Mouse (Mus musculus) left cerebral cortex, adult 18-20 months (tissue): ENCODE data around the gene Fam71d. TPM values are rescaled to one million over a fixed set of nuclear protein-coding genes. Genes with fewer than 3 reads are reported as not detected.

Experiments used
- DNase-seq, 2 experiments: peaks; one replicate each; pipeline ENCODE4 v3.0.0; 2021 to 2022; ENCODE audit warnings: low spot score in 2 of 2, mixed read lengths in 1 of 2
- long read RNA-seq, 2 experiments: library from polyadenylated mRNA; stranded (forward); transcript quantifications; one replicate each; pipeline ENCODE4 v2.0.0; 2021
- total RNA-seq, 2 experiments: library from RNA; stranded (reverse); gene quantifications; 2 replicates each; pipeline ENCODE4 v1.2.3; 2021

Fam71d gene
- 1 to 10 TPM in 1 of 2 experiments, under 1 TPM in 1; 0.35 to 1.8 TPM for total RNA-seq
- long read RNA-seq, experiment 1: 0 reads
- long read RNA-seq, experiment 2: 0 reads

GRCm38 (mm10) chr12:78691325-78691724 is at the start of gene Fam71d:
Fam71d (plus strand) TSS chr12:78691535.
- DNase-seq: no peak

DNA sequence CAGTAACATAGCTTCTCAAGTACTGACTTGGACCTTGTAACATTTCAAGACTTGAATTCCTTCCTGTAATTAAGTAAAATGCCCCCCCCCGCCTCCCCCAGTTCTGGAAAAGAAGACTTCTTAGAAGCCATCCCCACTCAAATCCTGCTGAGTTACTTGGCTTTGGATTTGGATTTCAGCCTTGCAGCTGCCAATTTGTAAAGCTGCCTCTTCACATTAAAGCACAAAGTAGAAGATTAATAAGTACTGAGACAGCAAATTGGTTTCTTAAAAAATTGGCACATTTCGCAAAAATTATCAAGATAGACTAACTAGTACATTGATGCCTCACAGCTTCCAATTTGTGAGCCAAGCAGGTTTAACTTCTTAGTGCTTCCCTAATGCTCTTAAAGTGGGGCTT is 47.6 kb upstream of the Fam71d start:
- no peak for DNase-seq

- no peak for DNase-seq
These were observed 46.1 kb upstream of the Fam71d start for GRCm38 (mm10) chr12:78645282-78645681.

DNA sequence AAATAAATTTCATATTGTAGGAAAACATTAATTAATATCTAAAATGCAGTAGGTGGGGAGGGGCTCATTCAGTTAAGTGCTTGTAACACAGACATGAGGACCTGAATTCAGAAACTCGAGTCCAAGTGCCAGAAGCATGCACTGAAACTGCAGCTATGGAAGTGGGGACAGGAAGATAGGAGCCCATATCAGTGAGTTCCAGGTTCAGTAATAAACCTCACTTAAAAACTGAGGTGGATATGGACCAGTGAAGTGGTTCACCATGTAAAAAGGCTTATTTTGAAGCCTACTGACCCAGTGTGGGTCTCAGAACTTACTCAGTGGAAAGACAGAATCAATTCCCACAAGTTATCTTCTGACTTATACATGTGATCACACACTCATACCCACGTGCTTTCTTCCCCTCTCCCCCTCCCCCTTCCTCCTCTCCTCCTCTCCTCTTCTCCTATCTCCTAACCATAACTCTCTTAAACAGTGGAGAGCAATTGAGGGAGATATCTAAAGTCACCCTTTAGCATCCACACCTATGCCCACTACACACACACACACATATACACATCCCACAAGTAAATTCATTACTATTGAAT is 31.5 kb upstream of the Fam71d start:
- no peak for DNase-seq

GRCm38 (mm10) chr12:78678101-78678806 is 13.1 kb upstream of the Fam71d start:
- DNase-seq: no peak

GRCm38 (mm10) chr12:78678807-78679189 is 12.5 kb upstream of the Fam71d start:
- DNase-seq: no peak

GRCm38 (mm10) chr12:78681048-78681447 is 10.3 kb upstream of the Fam71d start:
- no peak for DNase-seq

- DNase-seq: no peak
These were observed 9.1 kb upstream of the Fam71d start for GRCm38 (mm10) chr12:78682279-78682678.

DNA sequence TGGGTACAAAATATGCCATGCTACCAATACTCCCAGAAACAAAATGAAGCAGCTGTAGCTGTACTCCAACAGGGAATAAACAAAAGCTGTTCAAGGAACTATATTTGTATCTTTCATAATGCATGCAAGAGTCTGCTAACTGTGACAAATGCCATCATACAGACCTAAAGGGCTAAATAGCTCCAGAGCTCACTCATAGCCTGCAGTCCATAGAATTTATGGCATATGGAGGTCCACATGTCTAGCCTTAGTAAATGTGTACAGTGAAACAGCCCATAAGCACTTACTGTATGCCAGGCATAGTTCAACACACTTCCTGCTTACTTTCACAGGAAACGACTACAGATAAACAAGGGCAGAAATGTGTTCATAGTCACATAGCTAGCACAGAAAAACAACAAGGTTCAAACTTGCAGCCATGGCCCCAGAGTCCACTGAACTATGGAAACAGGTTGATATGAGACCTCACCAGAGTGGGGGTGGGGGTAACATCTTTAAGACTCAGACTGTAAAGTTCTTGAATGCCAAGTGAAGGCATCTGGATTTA is 5.6 kb upstream of the Fam71d start:
- DNase-seq: no peak

DNA sequence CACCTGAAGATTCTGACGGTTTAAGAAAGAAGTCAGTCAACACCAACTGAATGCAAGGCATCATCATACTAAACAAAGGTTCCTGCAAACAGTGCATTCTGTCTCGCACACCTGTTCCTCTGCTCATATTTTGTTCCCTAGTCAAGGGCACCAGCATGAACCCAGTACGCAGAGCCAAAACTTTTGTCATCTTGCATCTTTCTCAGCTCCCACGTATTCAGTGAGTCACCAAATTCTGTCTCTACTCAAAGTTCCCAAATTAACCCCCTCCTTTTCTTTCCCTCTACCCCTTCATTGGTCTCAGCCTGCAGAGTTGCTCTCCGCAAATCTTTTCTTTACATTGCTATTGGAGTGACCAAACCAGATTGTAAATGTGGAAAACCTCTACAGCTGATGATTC is 2.5 kb upstream of the Fam71d start:
- DNase-seq: peak in 1 of 2 experiments; percentile 12

- no peak for DNase-seq
These were observed 1.9 kb downstream of the Fam71d start for GRCm38 (mm10) chr12:78693281-78693680.

DNA sequence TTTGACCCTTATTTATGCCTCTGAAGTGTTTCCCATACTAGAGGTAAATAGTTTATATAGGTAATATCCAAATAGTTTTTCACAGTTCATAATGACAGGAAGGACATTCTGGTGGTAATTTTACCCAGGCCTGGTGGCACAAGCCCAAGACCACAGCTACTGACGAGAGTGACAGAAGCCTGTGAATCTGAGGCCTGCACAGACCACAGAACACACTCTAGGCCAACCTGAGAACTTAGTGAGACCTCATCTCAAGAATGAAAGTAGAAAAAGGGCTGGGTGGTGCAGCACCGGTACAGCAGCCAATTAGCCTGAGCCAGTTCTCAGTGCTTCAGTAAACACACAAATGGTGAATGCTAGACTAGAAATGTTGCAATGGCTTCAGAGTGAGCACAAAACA is 26.4 kb downstream of the Fam71d start:
- DNase-seq: no peak

GRCm38 (mm10) chr12:78727723-78728122 is 36.4 kb downstream of the Fam71d start:
- DNase-seq: no peak

- DNase-seq: no peak
These were observed 48.3 kb downstream of the Fam71d start for GRCm38 (mm10) chr12:78739633-78740032.

DNA sequence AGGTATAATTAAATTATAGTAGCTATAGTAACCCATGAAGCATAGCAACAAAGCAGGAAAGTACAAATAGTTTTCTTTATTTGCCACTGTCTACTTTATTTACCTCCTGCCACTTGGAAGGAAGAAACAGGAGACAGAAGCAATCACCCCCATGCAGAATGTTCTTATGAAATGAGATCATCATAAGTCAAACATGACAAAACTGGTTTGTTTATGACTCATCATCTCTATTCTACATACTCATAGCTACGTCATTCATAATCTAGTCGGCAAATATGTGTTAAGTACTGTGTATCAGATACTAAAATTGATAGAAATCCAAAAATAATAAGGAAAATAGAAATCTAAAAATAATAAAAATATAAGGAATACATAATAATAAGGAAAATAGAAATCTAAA is 49.0 kb downstream of the Fam71d start:
- DNase-seq: no peak

GRCm38 (mm10) chr12:78746226-78746625 is 54.9 kb downstream of the Fam71d start:
- no peak for DNase-seq

DNA sequence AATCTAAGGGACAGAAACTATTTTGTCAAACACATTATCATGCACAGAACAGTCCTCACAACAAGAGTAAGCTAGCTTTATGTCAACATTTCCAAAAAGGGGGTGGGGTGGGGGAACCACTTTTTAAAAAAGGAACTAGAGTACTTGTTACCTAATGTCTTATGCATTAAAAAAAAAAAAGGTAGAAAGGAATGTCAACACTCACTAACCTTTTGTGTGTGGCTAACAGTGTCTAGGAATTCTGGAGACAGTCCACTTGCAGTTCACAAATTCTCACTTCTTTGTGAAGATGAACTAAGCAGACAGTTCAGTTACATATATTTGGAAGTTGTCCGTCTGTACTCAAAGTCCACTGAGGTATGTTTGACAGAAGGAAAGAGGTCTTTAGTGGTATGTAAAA is 56.1 kb downstream of the Fam71d start:
- no peak for DNase-seq

- DNase-seq: peak in 1 of 2 experiments; percentile 9
These were observed 56.8 kb downstream of the Fam71d start for GRCm38 (mm10) chr12:78748113-78748512.

- DNase-seq: peak; percentile 95 to 98
These were observed 57.4 kb downstream of the Fam71d start, which contains the start of gene Mpp5 for GRCm38 (mm10) chr12:78748557-78749377. Mpp5 (plus strand) TSS chr12:78748907.

DNA sequence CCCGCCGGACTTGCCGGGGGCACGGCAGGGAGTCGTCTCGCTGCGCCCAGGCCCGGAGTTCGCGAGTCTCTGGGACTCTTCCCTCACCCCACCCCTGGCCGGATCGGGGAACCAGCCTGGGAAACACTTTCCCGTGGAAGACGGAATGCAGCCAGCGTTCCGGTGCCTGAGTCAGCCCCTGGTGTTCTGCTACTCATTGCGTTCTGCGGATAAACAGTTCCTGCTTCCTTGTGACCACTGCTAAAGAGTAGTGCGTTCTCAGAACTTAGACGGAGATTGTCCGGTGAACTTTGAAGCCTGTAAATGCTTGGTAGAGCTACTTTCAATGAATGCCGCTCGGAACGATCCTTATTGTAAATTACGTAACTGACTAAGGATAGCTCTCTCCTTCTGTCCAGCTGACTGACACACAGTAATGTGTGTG is 58.1 kb downstream of the Fam71d start:
- peak; percentile 46 to 63 for DNase-seq

- DNase-seq: no peak
These were observed 70.6 kb downstream of the Fam71d start for GRCm38 (mm10) chr12:78761979-78762378.
